Mouse (Mus musculus) lung, adult 18-20 months (tissue): ENCODE measurements around the gene Ceacam9.
"Not testable (repeated sequence)": the region's sequence is repeated elsewhere in the genome, so short reads cannot be mapped to it uniquely, and the experiment has no call there.

Experiments
- DNase-seq, 2 experiments: peaks; one replicate each; pipeline ENCODE4 v3.0.0; 2022; ENCODE audit warnings: mixed read lengths in 2 of 2

Gene Ceacam9

GRCm38 (mm10) chr7:16721629-16722028, at the start of gene Ceacam9:
TSS of gene Ceacam9 (plus strand) at chr7:16721929.
- no peak for DNase-seq

- DNase-seq = no peak
Observed at GRCm38 (mm10) chr7:16673823-16674222, 47.9 kb upstream of the Ceacam9 start.

GRCm38 (mm10) chr7:16674699-16675098, 47.0 kb upstream of the Ceacam9 start:
- DNase-seq = not testable (repeated sequence)

- DNase-seq = no peak
Observed at GRCm38 (mm10) chr7:16675605-16676004, 46.1 kb upstream of the Ceacam9 start, which contains the start of gene Ceacam15. TSS of gene Ceacam15 (minus strand) at chr7:16675705.

GRCm38 (mm10) chr7:16680194-16680593, 41.5 kb upstream of the Ceacam9 start:
- not testable (repeated sequence) for DNase-seq

- DNase-seq = no peak
Observed at GRCm38 (mm10) chr7:16689196-16689595, 32.5 kb upstream of the Ceacam9 start.

GRCm38 (mm10) chr7:16695025-16695424, 26.7 kb upstream of the Ceacam9 start:
- DNase-seq = no peak

GRCm38 (mm10) chr7:16699042-16699441, 22.7 kb upstream of the Ceacam9 start:
- DNase-seq = peak in 1 of 2 experiments; percentile 5

DNA sequence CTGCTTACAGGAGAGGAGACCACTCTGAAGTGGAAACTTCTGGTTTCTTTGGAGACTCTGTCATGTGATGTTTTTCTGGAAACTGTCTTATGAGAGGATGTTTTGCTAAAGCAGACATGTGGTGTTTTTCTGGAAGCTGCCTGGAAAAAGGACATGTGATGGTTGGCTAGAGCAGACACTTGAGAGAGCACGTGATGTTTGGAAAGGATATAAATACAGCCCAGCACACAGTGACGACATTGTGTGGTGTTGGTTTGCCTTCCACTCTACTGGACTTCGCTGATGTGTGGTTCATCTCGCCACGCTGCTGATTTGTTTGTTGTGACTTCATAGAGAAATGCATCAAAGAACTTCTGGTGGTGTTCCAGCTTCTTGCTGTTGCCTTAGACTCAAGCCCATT, 21.1 kb upstream of the Ceacam9 start:
- DNase-seq = no peak

DNA sequence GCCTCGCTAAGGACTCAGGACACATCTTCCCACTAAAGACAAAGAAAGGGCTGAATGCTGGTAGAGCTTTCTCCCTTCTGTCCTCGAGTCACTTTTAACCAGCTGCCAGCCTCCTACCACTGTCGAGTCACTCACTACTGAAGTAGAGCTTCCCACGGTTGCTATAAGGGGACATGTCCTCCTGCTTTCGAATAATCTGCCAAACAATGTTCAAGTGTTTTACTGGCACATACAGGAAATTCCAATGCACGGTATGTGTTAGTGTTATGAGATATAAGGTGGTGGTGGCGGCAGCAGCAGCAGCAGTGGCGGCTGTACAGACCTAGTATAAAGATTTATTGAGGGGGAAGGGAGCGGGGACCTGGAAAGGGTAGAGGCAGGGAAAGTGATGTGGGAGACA, 15.3 kb upstream of the Ceacam9 start:
- no peak for DNase-seq

- DNase-seq = no peak
Observed at GRCm38 (mm10) chr7:16708244-16708643, 13.5 kb upstream of the Ceacam9 start.

GRCm38 (mm10) chr7:16710604-16711003, 11.1 kb upstream of the Ceacam9 start:
- no peak for DNase-seq

DNA sequence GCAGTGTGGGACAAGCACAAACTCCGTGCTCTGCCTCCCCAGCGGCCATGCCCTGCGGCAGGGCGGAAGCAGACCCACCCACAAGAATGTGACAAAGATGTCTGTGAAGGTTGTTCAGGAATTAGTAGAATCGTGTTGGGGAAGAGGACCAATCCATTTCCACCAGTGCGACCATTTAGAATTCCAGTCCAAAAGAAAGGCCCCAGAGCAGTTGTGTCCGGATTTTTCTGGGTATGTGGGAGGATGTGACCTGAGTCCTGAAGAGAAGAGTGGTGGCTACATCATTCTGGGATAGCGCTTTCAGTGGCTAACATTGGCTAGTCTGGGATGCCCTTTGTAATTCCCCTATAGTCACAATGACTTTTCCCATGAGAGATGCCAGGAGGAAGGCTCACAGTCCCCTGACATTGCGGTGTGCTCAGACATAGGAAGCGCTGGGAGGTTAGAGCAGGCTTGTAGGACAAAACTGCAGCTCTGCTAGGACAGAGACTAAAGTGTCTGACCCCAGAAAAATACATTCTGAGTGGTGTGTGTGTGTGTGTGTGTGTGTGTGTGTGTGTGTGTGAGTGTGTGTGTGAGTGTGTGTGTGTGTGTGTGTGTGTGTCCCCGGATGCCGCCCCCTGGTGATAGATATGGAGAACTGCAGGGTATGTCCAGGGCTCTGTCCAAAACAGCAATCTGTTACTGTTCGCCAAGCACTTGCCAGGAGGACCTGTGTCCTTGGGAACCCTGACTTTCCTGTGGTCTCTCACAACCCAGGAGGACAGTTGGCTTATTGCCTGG, 8.9 kb upstream of the Ceacam9 start:
- DNase-seq = no peak

GRCm38 (mm10) chr7:16716456-16717152, 5.1 kb upstream of the Ceacam9 start:
- not testable (repeated sequence) for DNase-seq

- DNase-seq = not testable (repeated sequence)
Observed at GRCm38 (mm10) chr7:16722490-16722889, 761 bp downstream of the Ceacam9 start.

GRCm38 (mm10) chr7:16728596-16729348, 7.0 kb downstream of the Ceacam9 start:
- peak; percentile 51 to 70 for DNase-seq

DNA sequence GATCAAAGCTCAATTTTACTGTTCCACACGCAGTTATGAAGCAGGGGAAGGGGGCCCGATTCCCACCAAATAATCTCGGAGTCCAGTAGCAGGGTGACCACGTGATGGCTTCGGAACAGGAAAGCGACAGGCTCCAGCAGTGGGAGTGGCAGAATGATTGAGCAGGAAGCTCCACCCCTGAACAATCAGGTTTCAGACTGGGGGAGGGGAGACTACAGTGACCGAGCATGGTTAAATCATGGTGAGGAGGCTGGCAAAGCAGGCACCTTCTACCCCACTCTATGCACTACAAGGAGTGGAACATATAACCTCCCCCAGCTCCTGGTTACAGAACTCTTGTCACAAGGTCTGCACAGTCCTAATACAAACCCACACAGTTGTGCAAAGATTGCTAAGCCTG, 7.8 kb downstream of the Ceacam9 start:
- DNase-seq = peak; percentile 32 to 50

DNA sequence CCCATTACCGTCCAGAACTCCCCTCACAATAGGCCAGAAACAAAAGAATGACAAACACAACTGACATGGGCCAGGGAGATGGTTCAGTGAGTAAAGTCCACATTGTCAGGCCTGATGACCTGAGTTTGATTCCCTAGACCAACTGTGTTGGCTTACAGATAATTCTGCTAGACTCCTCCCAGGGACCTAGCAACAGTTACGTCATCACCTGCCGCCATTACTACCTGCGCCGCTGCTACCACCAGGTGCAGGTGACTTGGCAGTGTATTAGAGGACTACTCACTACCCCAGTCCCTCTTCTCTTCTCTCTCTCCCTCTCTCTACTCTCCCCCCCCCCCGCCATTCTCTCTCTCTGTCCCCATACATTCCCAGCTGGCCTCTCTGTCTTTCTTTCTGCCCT, 9.1 kb downstream of the Ceacam9 start:
- DNase-seq = no peak

DNA sequence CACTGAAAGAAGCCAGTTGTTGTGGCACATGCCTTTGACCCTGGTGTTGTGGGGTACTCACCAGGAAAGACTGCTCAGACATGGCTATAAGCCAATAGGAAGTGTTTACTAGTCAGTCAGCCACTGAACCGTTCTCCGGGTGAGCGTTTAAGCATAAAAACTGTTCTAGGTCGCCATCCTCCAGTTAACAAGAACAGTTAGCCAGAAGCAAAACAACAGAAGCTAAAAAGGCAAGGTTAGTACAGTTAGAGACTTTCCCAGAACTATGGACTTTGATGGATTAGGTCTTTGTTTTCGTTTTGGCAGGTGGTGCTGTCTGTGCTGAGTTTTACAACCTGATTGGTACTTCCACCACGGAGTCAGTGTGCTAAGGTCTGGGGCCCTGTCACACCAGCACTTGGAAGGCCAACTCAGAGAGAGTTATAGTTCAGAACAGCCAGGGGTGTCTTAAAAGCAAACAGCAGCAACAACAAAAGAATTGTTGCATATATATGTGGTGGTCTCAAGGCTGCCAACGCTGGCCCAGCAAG, 10.2 kb downstream of the Ceacam9 start:
- no peak for DNase-seq

- no peak for DNase-seq
Observed at GRCm38 (mm10) chr7:16737606-16738072, 15.9 kb downstream of the Ceacam9 start.

GRCm38 (mm10) chr7:16738073-16738696, 16.5 kb downstream of the Ceacam9 start, which contains the start of gene Ap2s1:
TSS of gene Ap2s1 (plus strand) at chr7:16738410.
- DNase-seq = peak; percentile 98

- DNase-seq = no peak
Observed at GRCm38 (mm10) chr7:16739056-16739604, 17.4 kb downstream of the Ceacam9 start.
